Mouse (Mus musculus) forebrain, embryonic 12.5 days (tissue): ENCODE data around the gene Neurod2. TPM values are rescaled to one million over a fixed set of nuclear protein-coding genes. Genes with fewer than 3 reads are reported as not detected.

Source experiments
- ATAC-seq: fragments of 200-750 bp; cut with Nextera tagmentation; 2 replicates; pipeline ENCODE4 v1.8.0; 2017; ENCODE audit warnings: moderate TSS enrichment; ENCODE audit not compliant: low FRiP score
- H3K27ac ChIP-seq: fragments of 300-500 bp; sonication (generic); 2 replicates; pipeline ENCODE4 v1.5.1; 2016; ENCODE audit warnings: mild to moderate bottlenecking
- H3K27me3 ChIP-seq: fragments of 300-500 bp; sonication (generic); 2 replicates; pipeline ENCODE4 v1.6.1; 2016; ENCODE audit warnings: mild to moderate bottlenecking
- H3K36me3 ChIP-seq: fragments of 300-500 bp; sonication (generic); replicated peaks from 2 replicates; pipeline ENCODE4 v1.6.1; 2016; ENCODE audit warnings: mild to moderate bottlenecking
- H3K4me1 ChIP-seq: fragments of 300-500 bp; sonication (generic); 2 replicates; pipeline ENCODE4 v1.6.1; 2016
- H3K4me2 ChIP-seq: fragments of 300-500 bp; sonication (generic); 2 replicates; pipeline ENCODE4 v1.6.1; 2016; ENCODE audit warnings: mild to moderate bottlenecking, moderate library complexity
- H3K4me3 ChIP-seq: fragments of 300-500 bp; sonication (generic); replicated peaks from 2 replicates; pipeline ENCODE4 v1.5.1; 2016; ENCODE audit warnings: mild to moderate bottlenecking
- H3K9ac ChIP-seq: fragments of 300-500 bp; sonication (generic); 2 replicates; pipeline ENCODE4 v1.6.1; 2016; ENCODE audit warnings: mild to moderate bottlenecking
- H3K9me3 ChIP-seq: fragments of 300-500 bp; sonication (generic); 2 replicates; pipeline ENCODE4 v1.6.1; 2016
- WGBS: fragments of 180-500 bp; shearing (Covaris S2); methylation state at CpG from one replicate; pipeline ENCODE4 v1.1.7; 2016; 5-methylcytosine and 5-hydroxymethylcytosine counted together
- polyA plus RNA-seq: library from polyadenylated mRNA; unstranded; fragments of >200 nt; fragmentation: Nextera tagmentation; extraction: Ambion mirVana; gene quantifications from 2 replicates; pipeline ENCODE4 v1.2.1, GENCODE M21; 2016

Gene Neurod2
- polyA plus RNA-seq, 1 experiment from 2014 or later, result 20.5 TPM

GRCm38 (mm10) chr11:98364410-98364809 lies 35.0 kb upstream of the Neurod2 start:
- H3K36me3 ChIP-seq, result 0 out of 2 replicates have a peak, but pooled peaks cover 6% of the 10 kb centered on the region
- no peaks in the 10 kb centered on the region for H3K9me3 ChIP-seq
- no peaks in the 10 kb centered on the region for H3K27me3 ChIP-seq
- no peak overlapping the region for H3K9ac ChIP-seq
- peaks cover 23% of the 10 kb centered on the region for H3K4me1 ChIP-seq
- no peak overlapping the region for H3K27ac ChIP-seq
- WGBS, result 95% methylated on average over 5 of the region's 5 CpGs
- H3K4me3 ChIP-seq, result no peak overlapping the region
- H3K4me2 ChIP-seq, result no peak overlapping the region
- no peak for ATAC-seq

DNA sequence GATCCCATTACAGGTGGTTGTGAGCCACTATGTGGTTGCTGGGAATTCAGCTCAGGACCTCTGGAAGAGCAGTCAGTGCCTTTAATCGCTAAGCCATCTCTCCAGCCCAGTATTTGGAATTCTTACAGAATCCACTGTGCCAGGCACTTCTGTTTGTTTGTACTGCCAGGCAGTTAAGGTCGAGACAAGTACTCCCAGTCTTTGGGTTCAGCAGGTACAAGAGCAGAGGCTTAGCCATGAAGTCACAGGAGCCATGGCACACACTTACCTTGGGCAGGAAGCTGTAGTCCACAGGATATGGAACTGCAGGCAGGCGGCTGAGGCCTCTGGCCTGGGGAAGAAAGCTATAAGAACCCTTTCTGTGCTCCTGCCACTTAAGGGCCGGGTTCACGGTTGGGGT lies 34.4 kb upstream of the Neurod2 start:
- Histone ChIP-seq H3K9ac (no peak overlapping the region), H3K27me3 (no peaks in the 10 kb centered on the region), H3K36me3 (0 out of 2 replicates have a peak, but pooled peaks cover 6% of the 10 kb centered on the region), H3K4me1 (peaks cover 29% of the 10 kb centered on the region), H3K27ac (no peak overlapping the region), H3K4me3 (no peak overlapping the region), H3K4me2 (no peak overlapping the region), H3K9me3 (no peaks in the 10 kb centered on the region)
- 83% methylated on average over 5 of the region's 5 CpGs for WGBS
- ATAC-seq, result no peak

GRCm38 (mm10) chr11:98360866-98361521 lies 31.5 kb upstream of the Neurod2 start:
- H3K4me1 ChIP-seq, result peaks cover 37% of the 10 kb centered on the region
- 0 out of 2 replicates have a peak overlapping the region, but pooled peaks have one; percentile 33 for H3K9ac ChIP-seq
- H3K4me2 ChIP-seq, result no peak overlapping the region

GRCm38 (mm10) chr11:98358161-98359083 lies 29.0 kb upstream of the Neurod2 start, which contains the start of gene Stard3:
Stard3 (plus strand) TSS chr11:98358368.
- Histone ChIP-seq H3K27me3 (peaks cover 31% of the 10 kb centered on the region), H3K4me3 (peak within 1 kb of the TSS; percentile 59), H3K27ac (peak within 1 kb of the TSS; percentile 80), H3K9me3 (no peaks in the 10 kb centered on the region), H3K4me1 (peaks cover 37% of the 10 kb centered on the region), H3K9ac (peak within 1 kb of the TSS; percentile 80), H3K36me3 (no peaks in the 10 kb centered on the region), H3K4me2 (peak within 1 kb of the TSS; percentile 82)
- peak; percentile 89 for ATAC-seq
- WGBS, result under 1% methylated on average over 60 of the region's 60 CpGs

More at GRCm38 (mm10) chr11:98360866-98361521, 31.5 kb upstream of the Neurod2 start:
- peaks cover 11% of the 10 kb centered on the region; the same call in 1 of the 2 replicates for H3K27me3 ChIP-seq
- H3K27ac ChIP-seq, result 0 out of 2 replicates have a peak overlapping the region, but pooled peaks have one; percentile 32
- H3K9me3 ChIP-seq, result no peaks in the 10 kb centered on the region
- H3K4me3 ChIP-seq, result no peak overlapping the region
- no peaks in the 10 kb centered on the region for H3K36me3 ChIP-seq
- ATAC-seq, result no peak
- WGBS, result 49% methylated on average over 9 of the region's 9 CpGs

- 10% methylated on average over 13 of the region's 13 CpGs for WGBS
- no peaks in the 10 kb centered on the region for H3K9me3 ChIP-seq
- H3K36me3 ChIP-seq, result no peaks in the 10 kb centered on the region
- H3K27ac ChIP-seq, result peak overlapping the region; percentile 80; the same call in 1 of the 2 replicates
- H3K27me3 ChIP-seq, result peaks cover 39% of the 10 kb centered on the region
- peak overlapping the region; percentile 82 for H3K4me2 ChIP-seq
- H3K4me1 ChIP-seq, result peaks cover 37% of the 10 kb centered on the region
- H3K9ac ChIP-seq, result peak overlapping the region; percentile 80
- 0 out of 2 replicates have a peak, but pooled peaks have one; percentile 17 for ATAC-seq
- peak overlapping the region; percentile 59 for H3K4me3 ChIP-seq
Observed at GRCm38 (mm10) chr11:98357396-98358160, 28.1 kb upstream of the Neurod2 start.

DNA sequence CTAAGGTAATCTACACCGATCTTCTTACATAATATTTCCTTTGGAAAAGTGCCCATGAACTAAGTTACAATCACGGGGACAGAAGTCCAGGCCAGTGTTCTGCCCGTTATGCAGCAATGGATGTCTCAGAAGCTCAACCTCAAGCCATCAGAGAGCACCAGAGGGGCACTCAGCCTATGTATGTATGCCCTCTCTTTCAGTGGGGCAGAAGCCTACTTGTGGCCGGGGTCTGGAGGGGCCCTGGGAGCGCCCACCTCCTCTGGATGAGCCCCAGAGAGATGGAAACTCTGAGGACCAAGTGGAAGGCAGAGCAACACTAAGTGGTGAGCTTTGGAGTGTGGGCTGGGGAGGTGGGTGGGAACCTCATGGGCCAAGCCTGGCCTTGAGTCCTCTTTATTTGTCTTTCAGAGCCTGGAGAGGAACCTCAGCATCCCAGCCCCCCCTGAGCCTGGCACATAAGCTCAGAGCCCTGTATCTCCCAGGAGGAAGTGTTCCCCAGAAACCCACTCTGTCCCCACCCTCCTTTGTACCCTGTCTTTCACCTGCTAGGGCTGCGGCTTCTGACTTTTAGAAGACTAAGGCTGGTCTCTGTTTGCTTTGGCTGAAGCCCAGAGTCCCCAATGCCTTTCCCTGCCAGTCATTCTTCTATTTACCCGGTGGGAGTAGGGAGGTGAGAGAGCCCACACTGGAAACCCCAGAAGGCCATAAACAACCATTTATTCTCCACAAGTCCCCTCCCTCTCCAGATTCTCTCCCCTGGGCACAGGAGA lies 27.4 kb upstream of the Neurod2 start:
- H3K4me3 ChIP-seq, result no peak overlapping the region
- H3K27me3 ChIP-seq, result peaks cover 47% of the 10 kb centered on the region
- no peak overlapping the region for H3K4me2 ChIP-seq

GRCm38 (mm10) chr11:98355732-98356299 lies 26.4 kb upstream of the Neurod2 start:
- H3K9me3 ChIP-seq, result no peaks in the 10 kb centered on the region
- no peaks in the 10 kb centered on the region for H3K36me3 ChIP-seq
- 8% methylated on average over 6 of the region's 6 CpGs for WGBS
- no peak overlapping the region for H3K27ac ChIP-seq
- no peak for ATAC-seq
- H3K4me3 ChIP-seq, result no peak overlapping the region
- peaks cover 57% of the 10 kb centered on the region for H3K27me3 ChIP-seq
- no peak overlapping the region for H3K4me2 ChIP-seq
- peaks cover 29% of the 10 kb centered on the region for H3K4me1 ChIP-seq
- no peak overlapping the region for H3K9ac ChIP-seq

More for the DNA sequence above, 27.4 kb upstream of the Neurod2 start:
- no peak for ATAC-seq
- H3K9ac ChIP-seq, result no peak overlapping the region
- H3K9me3 ChIP-seq, result no peaks in the 10 kb centered on the region
- WGBS, result 77% methylated on average over 7 of the region's 7 CpGs
- H3K27ac ChIP-seq, result no peak overlapping the region
- peaks cover 37% of the 10 kb centered on the region for H3K4me1 ChIP-seq
- no peaks in the 10 kb centered on the region for H3K36me3 ChIP-seq

DNA sequence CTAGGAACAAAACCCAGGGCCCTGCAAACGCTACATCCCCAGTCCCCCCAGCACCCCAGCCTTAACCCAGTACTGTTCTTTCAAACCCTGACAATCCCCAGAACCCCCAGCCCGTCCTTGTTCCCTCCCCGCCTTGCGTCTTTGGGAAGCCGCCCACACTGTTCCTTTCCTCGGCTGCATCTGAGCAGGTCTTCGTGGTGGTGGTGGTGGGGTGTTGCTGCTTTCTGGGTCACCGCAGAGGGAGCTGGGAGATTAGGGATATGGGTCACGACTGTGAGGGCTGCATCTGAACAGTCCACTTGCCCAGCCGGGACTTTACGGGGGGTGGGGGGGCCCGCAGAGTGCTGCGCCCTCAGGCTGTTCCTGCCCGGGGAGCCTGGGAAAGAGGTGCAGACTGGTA lies 25.0 kb upstream of the Neurod2 start:
- no peak overlapping the region for H3K4me2 ChIP-seq
- no peak overlapping the region for H3K27ac ChIP-seq
- no peak for ATAC-seq
- peaks cover 15% of the 10 kb centered on the region for H3K4me1 ChIP-seq
- WGBS, result 62% methylated on average over 14 of the region's 14 CpGs
- no peak overlapping the region for H3K4me3 ChIP-seq
- no peak overlapping the region for H3K9ac ChIP-seq
- H3K36me3 ChIP-seq, result no peaks in the 10 kb centered on the region
- H3K27me3 ChIP-seq, result peaks cover 70% of the 10 kb centered on the region
- no peaks in the 10 kb centered on the region for H3K9me3 ChIP-seq

GRCm38 (mm10) chr11:98353651-98354211 lies 24.3 kb upstream of the Neurod2 start:
- WGBS, result 40% methylated on average over 8 of the region's 8 CpGs
- no peaks in the 10 kb centered on the region for H3K9me3 ChIP-seq
- peaks cover 78% of the 10 kb centered on the region for H3K27me3 ChIP-seq
- no peak for ATAC-seq
- no peak overlapping the region for H3K27ac ChIP-seq
- 0 out of 2 replicates have a peak overlapping the region, but pooled peaks have one; percentile 36 for H3K9ac ChIP-seq
- no peaks in the 10 kb centered on the region for H3K36me3 ChIP-seq
- H3K4me1 ChIP-seq, result peaks cover 14% of the 10 kb centered on the region
- no peak overlapping the region for H3K4me3 ChIP-seq
- H3K4me2 ChIP-seq, result no peak overlapping the region

- 76% methylated on average over 18 of the region's 18 CpGs for WGBS
- ATAC-seq, result no peak
- Histone ChIP-seq H3K9ac (no peak overlapping the region), H3K4me1 (peaks cover 21% of the 10 kb centered on the region), H3K4me3 (no peak overlapping the region), H3K27me3 (peaks cover 91% of the 10 kb centered on the region), H3K9me3 (no peaks in the 10 kb centered on the region), H3K4me2 (no peak overlapping the region), H3K27ac (no peak overlapping the region), H3K36me3 (no peaks in the 10 kb centered on the region)
Observed at GRCm38 (mm10) chr11:98352272-98352990, 23.0 kb upstream of the Neurod2 start.
